Mouse (Mus musculus) testis, postnatal 10 days (tissue): ENCODE results near the gene St3gal6.

Experiments used
- DNase-seq: peaks from one replicate; pipeline ENCODE4 v3.0.0; 2021; ENCODE audit warnings: low spot score

The St3gal6 gene

DNA sequence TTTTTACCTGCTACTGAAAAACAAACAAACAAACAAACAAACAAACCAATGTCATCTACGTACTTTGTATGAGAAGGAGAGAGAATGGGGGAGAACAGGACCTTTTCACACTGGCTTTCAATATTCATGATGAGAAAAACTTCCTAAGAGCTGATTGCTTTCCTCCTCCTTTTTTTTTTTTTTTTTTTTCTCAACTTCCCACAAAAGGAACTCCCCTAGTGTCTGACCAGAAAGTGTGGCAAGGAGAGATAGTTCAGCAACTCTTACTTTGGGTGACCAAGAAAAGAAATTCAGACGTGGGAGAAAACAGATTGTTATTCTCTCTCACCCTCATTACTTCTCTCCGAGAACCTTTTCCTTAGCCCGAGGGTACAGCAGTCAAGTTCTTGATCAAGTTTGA is 2.9 kb downstream of the St3gal6 start:
- no peak for DNase-seq

DNA sequence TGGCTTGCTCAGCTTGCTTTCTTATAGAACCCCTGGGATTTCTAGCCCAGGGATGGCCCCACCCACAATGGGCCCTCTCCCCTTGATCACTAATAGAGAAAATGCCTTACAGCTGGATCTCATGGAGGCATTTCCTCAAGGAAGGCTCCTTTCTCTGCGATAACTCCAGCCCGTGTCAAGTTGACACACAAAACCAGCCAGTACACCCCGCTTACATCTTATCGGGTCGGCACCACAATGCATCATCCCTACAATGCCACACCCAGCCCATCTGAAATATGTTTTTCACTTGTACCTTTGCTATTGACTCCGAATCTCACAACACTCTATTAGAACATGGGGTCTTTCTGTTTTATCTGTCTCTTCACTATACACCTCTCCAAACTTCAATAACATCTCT is 3.6 kb downstream of the St3gal6 start:
- DNase-seq: no peak

DNA sequence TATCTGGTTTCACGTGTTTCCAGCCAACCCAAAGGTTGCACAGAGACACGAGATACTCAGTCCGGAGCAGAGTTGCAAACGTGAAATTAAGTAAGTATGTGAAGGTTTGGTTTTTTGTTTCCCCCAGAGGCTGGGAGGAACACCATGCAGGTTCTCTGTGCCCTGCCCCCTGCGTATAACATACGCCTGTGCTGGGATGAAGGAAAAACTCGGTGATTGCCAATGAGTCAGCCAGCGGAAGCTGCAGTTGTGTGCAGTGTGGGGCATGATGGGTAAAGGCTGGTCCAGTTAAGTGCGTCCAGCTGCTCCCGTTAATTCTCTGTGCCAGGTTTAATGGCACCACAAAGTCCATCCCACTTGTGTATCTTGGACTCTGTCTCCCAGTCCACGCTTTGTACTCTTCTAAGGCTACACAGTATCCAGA is 4.4 kb downstream of the St3gal6 start:
- DNase-seq: no peak

DNA sequence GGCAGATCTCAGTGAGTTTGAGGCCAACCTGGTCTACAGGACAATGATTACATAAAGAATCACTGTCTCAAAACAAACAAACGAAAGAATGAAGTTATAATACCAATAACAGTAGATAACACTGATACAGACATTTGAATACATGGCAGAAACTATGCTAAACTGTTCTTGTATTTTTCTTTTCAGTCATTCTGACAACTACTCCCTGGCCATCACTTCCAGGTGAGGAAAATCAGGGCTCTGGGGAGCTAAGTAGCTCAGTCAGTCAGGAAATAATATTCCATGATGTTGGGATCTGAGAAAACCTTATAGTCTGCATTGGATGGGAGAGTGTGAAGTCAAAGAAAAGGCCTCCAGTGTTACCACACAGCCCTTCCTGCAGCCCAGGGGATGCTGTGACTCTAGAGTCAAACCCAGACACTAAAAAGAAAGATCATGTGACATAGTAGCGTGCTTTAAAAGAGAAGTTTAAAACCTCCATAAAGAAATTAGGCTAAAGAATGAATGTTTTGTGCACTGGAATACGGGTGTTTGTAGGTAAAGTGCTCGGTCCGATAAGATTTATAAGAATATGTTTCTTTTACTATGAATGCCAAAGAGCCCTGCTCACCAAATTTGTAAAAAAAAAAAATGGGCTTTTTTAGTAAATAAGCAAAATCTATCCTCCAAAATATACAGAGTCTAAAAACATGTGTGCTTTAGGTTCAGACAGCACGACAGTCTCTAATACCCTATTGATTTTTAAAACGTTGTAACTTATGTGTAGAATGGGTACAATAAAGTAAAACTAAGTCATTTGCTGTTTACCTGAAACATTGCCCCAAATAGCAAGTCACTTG is 6.9 kb downstream of the St3gal6 start:
- no peak for DNase-seq

DNA sequence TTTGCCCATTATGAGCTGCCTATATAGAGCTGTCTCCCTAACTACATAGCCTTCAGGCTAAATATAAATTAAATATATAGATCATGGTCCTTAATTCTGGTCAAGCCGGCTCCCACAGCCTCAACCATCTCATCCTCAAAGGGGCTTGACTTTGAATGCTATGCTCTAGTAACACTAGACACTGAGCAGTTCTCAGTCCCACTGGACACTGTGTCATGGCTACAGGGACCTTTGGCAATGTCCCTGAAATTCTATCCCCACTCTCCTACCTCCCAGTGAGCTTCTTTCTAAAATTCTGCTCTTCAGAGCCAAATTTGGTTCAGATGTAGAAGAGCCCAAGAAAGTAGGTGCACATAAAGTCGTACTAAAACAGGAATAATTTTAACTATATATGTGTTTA is 7.9 kb downstream of the St3gal6 start:
- no peak for DNase-seq

DNA sequence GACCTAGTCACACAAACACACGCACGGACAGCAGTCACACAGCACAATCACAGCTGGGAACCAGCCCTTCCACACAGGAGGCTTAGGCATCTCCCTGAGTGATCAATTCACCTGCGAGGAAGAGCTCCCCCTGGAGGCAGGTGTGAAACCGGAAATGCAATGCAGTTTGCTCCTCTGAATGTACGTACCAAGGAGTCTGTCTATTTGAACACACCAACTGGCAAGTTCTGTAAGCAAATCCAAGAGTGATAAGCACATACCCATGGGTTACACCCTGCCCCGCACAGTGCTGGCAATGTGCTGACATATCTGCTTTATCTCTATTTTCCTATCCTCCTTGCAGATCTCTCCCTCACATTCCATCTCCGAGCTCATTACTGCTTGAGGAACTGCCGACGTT is 9.5 kb downstream of the St3gal6 start:
- DNase-seq: peak; percentile 63

DNA sequence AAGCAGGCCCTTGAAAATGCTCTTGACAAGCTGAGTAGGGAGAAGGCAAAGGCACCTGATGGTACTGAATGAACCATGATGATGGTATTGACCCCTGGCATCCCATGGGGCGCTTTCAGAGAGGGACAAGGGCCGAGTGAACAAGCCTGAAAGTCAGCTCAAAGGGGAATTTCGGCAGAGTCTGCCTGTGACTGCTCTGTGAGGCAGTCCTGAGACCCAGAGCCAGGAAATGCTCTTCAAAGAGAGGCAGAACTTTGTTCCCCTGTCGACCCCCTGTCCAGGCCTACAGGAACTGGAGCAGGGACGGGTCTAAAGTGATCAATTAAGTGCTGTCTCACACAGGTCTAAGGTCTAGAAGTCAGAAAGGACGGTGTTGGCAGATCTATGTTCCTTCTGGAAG is 10.3 kb downstream of the St3gal6 start:
- no peak for DNase-seq

DNA sequence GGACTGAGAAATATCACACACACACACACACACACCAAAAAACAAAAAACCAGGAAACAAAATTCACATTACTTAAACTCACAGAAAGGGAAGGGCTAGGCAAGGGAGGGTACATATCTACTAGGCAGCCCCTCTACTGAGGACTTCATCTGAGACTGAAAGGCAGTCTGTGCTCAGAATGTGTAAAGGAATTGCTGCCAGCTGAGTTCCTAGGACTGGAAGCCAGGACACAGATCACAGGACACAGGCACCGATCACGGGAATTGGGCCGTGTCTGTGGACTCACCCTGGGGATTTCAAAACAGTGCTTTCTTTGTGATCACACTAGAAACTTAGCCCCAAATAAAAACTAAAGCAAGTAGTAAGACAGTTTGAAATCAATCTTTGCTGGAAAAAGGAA is 11.2 kb downstream of the St3gal6 start:
- no peak for DNase-seq

DNA sequence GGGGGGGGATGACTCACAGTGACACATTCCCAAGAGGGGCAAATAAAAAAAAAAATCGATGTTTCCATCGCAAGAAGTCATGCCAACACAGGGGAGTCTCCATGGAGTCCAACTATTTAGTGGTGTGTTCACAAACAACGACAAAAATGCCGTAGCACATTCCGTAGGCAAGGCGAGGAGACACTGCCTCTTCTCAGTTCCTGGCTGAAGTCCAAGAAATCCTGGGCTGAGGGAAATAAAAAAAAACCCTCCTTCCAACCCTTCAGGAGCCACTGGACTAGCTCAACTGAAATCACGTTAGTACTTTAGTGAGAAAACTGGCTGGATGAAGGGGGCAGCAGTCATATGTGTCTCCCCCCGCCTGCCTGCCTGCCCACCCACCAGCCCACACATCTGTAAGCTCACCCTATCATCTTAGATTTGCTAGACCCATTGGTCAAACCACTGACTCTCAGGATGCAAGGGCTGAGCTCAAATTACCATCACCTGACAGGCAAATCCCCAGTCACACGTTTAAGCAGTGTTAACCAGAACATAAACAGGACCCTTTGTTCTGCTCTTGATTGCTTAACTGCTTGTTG is 11.8 kb downstream of the St3gal6 start:
- DNase-seq: peak; percentile 49

DNA sequence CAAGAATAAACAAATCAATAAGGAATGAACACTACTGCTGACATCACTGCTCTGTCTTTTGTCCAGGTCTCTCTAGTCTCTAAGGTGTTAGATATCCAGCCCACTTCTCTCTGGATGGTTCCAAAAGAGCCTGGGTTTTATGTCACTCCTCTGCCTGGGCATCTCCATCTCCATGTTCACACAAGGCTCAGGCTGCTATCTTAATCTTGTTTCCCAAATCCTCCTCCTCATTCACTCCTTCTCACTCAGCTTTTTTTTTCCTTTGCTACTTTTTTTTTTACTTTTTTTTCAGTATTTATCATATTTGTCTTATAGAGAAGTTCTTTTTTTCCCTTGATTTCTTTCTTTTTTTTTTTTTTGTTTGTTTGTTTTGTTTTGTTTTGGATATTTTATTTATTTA is 19.1 kb downstream of the St3gal6 start:
- DNase-seq: no peak

DNA sequence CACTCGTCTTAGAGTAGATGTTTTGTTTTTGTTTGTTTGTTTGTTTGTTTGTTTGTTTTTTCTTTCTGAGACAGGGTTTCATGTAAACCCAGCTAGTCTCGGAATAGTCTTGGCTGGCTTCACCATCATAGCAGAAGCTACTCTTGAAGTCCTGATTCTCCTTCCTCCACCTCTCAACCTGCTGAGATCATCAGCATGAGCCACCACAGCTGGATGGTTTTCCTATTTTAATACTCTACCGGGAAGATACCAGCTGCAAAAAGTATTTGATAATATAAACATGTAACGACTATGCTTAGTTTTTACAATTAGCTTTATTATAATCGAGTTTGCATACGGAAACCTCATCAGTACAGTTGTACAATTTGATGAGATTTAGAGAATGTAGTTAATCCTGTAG is 21.5 kb downstream of the St3gal6 start:
- no peak for DNase-seq

DNA sequence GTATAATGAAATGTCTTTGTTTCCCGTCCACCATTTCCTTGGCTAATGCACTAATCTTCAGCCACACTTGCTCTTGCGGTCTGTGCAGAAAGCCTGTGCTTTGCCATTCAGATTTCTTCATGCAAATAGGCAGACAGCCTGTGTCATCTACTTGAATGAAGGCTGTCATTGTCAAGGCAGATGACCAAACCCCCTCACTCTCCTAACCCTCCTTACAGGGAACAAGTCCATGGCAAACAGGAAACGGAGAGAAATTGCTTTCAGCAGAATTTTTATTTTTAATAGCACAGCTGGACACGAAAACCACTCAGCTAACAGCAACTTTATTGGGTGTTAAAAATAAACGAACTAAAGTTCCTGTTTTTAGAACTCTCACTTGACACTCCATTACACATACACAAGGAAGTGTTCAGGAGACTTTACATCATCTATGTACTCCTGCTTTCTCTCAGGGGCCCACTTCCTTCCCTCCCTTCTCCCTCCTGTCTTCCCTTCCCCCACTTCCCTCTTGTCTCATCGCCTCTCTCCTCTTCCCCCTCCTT is 22.2 kb downstream of the St3gal6 start:
- no peak for DNase-seq

DNA sequence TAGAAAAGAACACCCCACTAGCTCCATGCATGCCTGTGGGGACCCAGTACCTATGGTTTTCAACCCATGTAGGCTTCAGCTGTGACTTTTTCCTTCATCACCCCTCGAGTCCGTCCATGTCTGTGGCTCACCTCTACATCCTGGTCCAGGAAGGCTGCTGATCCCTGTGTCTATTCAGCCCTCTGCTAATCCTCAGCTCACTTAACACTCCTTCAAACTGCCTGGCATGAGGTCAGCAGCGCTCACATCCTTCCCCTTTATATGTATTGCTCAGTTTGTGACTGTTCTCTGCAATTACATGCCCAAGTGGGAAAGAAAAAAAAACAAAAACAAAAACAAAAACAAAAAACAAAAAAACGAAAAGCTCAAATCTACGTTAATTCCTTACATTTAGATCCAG is 24.4 kb downstream of the St3gal6 start:
- no peak for DNase-seq

DNA sequence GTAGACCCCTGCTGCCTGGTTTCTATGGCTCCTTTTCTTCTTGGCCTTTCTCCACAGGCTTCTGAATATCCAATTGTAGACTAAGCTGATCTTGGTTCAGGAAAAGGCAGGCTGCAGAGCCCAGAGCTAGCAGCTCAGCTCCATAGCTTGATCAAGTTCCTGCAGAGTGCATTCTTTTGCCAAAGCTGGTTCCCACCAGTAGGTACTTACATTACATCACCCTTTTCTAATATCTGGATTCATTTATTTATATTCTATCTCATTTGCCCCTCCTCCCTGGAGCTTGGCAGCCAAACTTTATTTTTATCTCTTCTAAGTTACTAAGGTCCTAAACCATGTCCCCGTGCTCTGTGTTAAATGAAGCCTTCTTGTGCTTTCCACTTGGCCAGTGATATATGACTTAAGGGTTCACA is 24.9 kb downstream of the St3gal6 start:
- DNase-seq: no peak

DNA sequence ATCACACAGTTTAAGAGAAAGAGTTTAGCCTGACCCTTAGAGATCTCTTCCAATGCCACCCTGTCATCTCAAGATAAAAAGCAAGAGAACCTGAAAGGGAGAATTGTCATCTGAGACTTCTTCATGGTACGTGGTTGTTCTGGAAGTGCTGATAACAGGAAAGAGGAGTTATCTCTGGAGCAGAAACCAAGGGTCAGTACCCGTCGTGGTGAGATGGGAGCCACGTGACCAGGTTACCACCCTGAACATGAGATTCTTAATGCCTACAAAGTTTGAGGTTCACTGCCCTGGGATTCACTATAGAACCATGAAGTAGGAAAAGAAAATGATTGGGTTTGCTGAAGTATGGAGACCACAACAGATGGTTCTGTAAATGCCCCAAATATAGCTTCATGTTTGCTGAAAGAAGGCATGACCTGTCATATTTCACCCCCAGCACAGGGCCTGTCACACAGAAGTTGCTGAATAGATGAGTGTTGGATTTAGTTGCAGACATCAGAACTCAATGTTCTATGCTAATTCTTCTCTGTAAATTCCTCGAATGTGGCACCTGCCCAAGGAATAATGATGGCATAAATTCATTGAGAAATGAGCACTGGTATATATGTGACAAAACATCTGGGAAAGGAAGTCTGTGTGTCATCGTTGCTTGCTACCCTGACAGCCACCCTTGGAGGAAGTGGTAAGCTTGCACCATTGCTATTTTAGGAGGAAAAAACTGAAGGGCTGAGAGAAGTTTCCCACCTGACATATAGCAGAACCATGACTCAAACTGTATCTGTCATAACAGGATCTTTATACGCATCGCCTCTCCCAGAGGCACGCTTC is 25.9 kb downstream of the St3gal6 start:
- no peak for DNase-seq

DNA sequence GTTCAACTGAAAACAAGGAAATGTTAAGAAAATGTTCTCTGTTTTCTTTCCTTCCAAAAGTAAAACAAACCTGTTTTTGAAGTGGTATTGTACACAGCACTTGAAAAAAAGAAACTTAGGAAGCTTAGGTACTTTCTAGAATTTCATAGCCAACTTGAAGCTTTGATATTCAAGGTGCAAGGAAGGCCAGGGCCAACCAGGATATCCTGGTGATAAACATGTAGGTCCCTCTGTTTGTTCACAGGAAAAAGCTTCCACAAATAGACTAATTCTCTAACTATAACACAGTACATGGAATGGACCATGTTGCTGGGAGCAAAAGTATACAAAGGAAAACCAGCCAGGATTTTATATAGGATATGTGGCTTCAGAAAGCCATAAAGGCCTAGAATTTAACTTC is 27.3 kb downstream of the St3gal6 start:
- DNase-seq: no peak

DNA sequence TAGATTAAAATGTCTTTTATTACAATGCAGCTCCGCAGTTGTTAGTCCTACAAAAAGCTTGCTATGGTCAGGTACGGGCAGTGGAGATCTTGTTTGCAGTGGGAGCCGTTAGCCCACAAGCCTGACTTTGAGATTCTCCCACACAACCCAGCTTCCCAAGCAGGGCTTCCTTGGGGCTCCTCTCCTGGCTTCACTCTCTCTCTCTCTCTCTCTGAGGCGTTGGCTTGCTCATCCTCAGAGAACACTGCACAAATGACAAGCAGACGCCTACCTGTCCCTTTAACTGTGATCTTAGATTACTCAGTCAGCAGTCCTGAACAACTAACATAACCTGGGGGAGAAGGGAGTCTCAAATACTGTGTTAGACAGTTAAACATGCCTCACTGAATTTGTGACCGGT is 36.2 kb downstream of the St3gal6 start:
- DNase-seq: no peak

DNA sequence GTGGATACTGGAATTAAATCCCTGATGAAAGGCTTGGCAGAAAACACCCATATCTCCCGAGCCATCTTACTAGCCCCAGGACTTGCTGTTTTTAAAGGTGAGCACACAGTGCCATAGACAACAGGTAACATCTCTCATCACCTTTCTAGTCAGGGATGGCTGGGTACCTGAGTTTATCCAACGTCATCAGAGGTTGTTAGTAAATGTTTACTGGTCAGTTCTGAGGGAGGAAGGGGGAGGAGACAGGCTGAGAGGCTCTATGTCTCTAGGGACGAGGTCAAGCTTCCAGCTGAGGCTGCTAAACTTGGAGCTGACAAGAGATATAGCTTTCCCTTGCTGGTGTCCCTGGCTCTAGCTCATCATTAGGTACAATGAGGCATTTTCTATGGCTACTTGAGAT is 41.7 kb downstream of the St3gal6 start:
- no peak for DNase-seq

DNA sequence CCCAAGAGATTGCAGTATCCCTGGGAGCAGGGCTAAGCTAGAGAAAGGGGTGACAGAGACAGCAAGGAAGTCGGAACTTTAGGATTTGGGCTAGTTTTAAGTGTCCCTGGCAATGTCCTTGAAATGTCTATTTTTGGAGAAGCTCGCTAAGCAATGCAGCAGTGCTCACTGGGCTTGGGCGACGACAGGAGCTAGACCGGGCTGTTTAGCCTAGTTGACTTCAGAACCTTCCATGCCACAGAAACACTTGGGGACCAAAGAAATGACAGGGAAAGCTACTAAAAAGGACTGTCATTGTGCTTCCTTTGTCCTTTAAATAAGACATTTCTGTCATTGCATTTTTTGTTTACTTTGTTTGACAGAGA is 42.2 kb downstream of the St3gal6 start:
- DNase-seq: no peak

DNA sequence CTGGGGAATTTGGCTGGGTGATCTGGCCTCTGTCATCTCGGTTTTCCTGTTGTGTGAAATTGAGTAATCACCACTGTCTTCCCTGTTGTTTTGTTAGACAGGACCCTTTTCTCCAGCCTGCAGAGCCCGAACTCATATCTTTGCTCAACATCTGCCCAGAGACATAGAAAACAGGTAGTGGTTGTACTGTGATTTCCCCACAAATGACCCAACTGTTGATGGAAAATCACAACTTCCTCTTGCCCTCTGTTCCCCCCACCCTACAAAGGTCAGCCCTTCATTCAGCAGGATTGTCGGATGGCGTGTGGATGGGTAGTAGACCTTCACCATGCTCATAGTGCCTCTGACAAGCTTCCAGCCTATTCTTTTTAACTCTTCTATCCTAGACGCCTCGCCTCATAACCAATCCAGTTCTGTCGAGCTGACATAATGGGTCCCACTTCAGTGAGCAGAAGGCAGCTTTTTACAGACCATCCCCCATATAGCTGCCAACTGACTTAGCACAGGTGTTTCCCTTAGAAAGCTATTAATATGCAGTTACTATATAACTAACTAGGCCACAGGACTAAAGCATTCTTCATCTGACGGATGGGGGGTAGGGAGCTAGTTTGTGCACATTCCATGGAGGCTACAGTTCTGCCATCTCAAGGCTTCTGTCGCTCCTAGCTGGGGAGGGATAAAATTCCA is 42.7 kb downstream of the St3gal6 start:
- DNase-seq: no peak

DNA sequence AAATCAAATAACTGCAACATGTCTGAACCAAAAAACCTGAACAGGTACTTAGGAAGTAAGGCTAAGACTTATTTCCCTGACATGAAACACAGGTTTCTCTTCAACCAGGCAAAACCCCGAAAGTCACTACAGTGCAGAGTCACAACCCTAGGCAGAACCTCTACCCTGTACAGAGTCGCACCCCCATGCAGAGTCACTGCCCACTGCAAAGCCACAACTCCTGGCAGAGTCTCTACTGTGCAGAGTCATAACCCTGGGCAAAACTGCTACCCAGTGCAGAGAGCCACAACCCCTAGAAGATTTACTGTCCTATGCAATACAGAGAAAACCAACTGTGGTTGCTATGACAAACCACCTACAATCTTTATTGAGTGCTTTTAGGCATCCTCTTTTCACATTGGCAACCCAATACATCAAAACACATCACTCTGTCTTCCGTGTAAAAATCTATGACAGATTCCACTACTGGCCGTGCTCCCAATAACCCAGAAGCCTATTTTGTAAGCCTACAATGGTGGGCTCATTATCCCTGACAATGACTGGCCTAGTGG is 44.1 kb downstream of the St3gal6 start:
- DNase-seq: no peak

DNA sequence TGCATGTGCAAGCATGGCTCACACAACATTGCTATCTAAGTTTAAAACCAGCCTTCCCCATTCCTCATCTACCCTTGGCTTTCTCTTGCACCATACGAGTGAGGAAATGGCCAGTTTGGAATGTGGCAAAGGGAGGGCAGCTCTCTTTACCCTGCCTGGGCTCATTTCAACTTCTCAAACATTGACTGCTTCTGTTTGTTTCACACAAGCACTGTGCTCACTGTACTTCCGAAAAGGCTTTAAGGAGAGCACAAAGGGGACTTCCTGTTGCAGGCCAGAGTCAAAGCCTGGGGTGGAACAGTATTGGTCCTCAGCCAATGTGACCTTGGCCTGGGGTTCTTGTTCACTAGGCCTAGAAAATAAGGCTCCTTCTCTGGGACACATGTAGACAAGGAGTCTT is 47.7 kb downstream of the St3gal6 start:
- DNase-seq: no peak
